Mouse (Mus musculus): Measurements from ENCODE around the gene Gamt. TPM values are rescaled to one million over a fixed set of nuclear protein-coding genes. Genes with fewer than 3 reads are reported as not detected.

Gene Gamt
- polyA plus RNA-seq, 1 experiment from 2014 or later, result 58.4 TPM

GRCm38 (mm10) chr10:80264341-80265148 is 3.7 kb upstream of the Gamt start:
- no peaks in the 10 kb centered on the region for H3K27me3 ChIP-seq
- ATAC-seq (ENCODE audit: low FRiP score, low read depth), result peak; percentile 46
- peaks cover 63% of the 10 kb centered on the region for H3K4me1 ChIP-seq
- peak overlapping the region; percentile 87 for H3K4me2 ChIP-seq (replicated peaks)
- WGBS, result 1% methylated on average over 80 of the region's 81 CpGs
- peak overlapping the region; percentile 98 for H3K9ac ChIP-seq
- H3K27ac ChIP-seq, result peak overlapping the region; percentile 67; the same call in 1 of the 2 replicates
- H3K9me3 ChIP-seq, result no peaks in the 10 kb centered on the region
- peaks cover 20% of the 10 kb centered on the region for H3K36me3 ChIP-seq
- peak overlapping the region; percentile 94 for H3K4me3 ChIP-seq

DNA sequence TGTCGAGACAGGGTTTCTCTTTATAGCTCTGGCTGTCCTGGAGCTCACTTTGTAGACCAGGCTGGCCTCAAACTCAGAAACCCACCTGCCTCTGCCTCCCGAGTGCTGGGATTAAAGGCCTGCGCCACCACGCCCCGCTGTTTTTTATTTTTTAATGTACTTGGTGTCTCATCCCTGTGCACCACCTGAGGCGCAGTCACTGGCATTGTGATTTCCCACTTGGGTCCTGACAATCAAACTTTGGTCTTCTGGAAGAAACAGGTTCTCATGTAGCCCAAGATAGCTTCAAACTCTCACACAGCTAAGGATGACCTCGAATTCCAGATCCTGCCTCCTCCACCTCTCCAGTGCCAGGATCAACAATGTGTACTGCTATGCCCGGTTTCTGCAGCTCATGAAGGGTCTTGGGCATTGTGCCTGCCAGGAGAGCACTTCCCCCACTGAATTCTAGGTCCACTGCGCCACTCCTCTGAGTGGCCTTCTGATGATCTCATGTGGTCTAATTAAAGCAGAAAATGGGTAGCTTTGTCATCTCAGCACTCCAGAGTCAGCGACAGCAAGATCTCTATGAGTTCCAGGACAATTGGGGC is 2.1 kb upstream of the Gamt start:
- no peak overlapping the region for H3K27ac ChIP-seq
- H3K4me2 ChIP-seq (replicated peaks), result no peak overlapping the region
- no peak overlapping the region for H3K9ac ChIP-seq
- peaks cover 25% of the 10 kb centered on the region for H3K36me3 ChIP-seq
- H3K4me1 ChIP-seq, result peaks cover 55% of the 10 kb centered on the region
- 96% methylated on average over 10 of the region's 10 CpGs for WGBS
- no peak for ATAC-seq (ENCODE audit: low FRiP score, low read depth)
- no peak overlapping the region for H3K4me3 ChIP-seq
- no peaks in the 10 kb centered on the region for H3K27me3 ChIP-seq
- no peaks in the 10 kb centered on the region for H3K9me3 ChIP-seq

- Histone ChIP-seq H3K4me3 (peak overlapping the region; percentile 55), H3K9me3 (no peaks in the 10 kb centered on the region), H3K9ac (peak overlapping the region; percentile 43; the same call in 1 of the 2 replicates), H3K4me1 (peaks cover 48% of the 10 kb centered on the region), H3K27ac (peak overlapping the region; percentile 97), H3K36me3 (peaks cover 23% of the 10 kb centered on the region), H3K4me2 (replicated peaks) (peak overlapping the region; percentile 93), H3K27me3 (no peaks in the 10 kb centered on the region)
- no peak for ATAC-seq (ENCODE audit: low FRiP score, low read depth)
- 78% methylated on average over 12 of the region's 12 CpGs for WGBS
Observed at GRCm38 (mm10) chr10:80262169-80262568, 1.4 kb upstream of the Gamt start.

DNA sequence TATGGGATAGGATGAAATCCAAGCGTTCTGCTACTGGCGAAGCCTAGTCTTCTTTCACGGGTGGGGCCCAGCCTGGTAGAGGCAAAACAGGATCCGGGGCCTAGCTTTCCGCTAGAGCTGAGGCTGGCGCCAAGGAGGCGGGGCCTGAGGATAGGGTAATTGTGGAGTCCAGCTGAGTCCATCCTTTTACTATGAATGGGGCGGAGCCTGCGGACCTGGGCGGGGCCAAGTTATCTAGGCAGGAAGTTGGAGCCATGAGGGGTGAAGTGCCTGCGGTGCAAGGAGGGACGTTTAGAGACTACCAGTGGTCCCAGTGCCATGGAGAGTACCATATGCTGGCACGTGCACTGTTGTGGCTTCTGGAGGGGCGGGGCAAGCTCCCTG is 765 bp upstream of the Gamt start:
- H3K27me3 ChIP-seq, result no peaks in the 10 kb centered on the region
- H3K4me1 ChIP-seq, result peaks cover 42% of the 10 kb centered on the region
- WGBS, result under 1% methylated on average over 14 of the region's 14 CpGs
- H3K27ac ChIP-seq, result peak overlapping the region; percentile 97
- H3K9ac ChIP-seq, result peak overlapping the region; percentile 58
- peaks cover 27% of the 10 kb centered on the region for H3K36me3 ChIP-seq
- peak overlapping the region; percentile 55 for H3K4me3 ChIP-seq
- peak; percentile 41 for ATAC-seq (ENCODE audit: low FRiP score, low read depth)
- H3K9me3 ChIP-seq, result no peaks in the 10 kb centered on the region
- H3K4me2 ChIP-seq (replicated peaks), result peak overlapping the region; percentile 93

- WGBS, result 7% methylated on average over 19 of the region's 19 CpGs
- peak overlapping the region; percentile 93 for H3K4me2 ChIP-seq (replicated peaks)
- H3K9ac ChIP-seq, result peak overlapping the region; percentile 75
- no peaks in the 10 kb centered on the region for H3K9me3 ChIP-seq
- H3K27ac ChIP-seq, result peak overlapping the region; percentile 97
- H3K36me3 ChIP-seq, result peaks cover 43% of the 10 kb centered on the region
- ATAC-seq (ENCODE audit: low FRiP score, low read depth), result no peak
- peaks cover 31% of the 10 kb centered on the region for H3K4me1 ChIP-seq
- peak overlapping the region; percentile 55 for H3K4me3 ChIP-seq
- no peaks in the 10 kb centered on the region for H3K27me3 ChIP-seq
Observed at GRCm38 (mm10) chr10:80259861-80260641, 761 bp downstream of the Gamt start.

DNA sequence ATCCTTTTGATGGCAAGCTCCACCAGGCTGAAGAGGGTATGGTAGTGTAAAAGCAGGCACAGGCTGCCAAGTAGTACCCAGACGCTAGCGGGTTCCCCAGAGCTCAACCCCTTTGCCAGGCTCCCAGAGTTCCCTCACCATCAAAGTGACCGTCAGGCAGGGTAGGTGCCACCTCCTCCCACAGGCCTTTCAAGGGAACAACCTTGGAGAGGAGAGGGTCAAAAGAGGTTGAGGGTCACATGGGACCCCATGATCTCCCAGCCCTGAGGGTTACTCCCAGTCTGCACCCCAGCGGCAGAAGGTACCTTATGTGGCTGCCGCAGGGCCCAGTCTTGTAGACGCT is 1.4 kb downstream of the Gamt start:
- H3K36me3 ChIP-seq, result peaks cover 49% of the 10 kb centered on the region
- H3K9ac ChIP-seq, result peak overlapping the region; percentile 75
- 84% methylated on average over 6 of the region's 6 CpGs for WGBS
- no peak overlapping the region for H3K27ac ChIP-seq
- H3K4me1 ChIP-seq, result peaks cover 31% of the 10 kb centered on the region
- H3K27me3 ChIP-seq, result no peaks in the 10 kb centered on the region
- peak overlapping the region; percentile 93 for H3K4me2 ChIP-seq (replicated peaks)
- H3K4me3 ChIP-seq, result peak overlapping the region; percentile 55
- no peak for ATAC-seq (ENCODE audit: low FRiP score, low read depth)
- no peaks in the 10 kb centered on the region for H3K9me3 ChIP-seq

GRCm38 (mm10) chr10:80258752-80259462 is 1.9 kb downstream of the Gamt start:
- Histone ChIP-seq H3K9me3 (no peaks in the 10 kb centered on the region), H3K36me3 (peaks cover 54% of the 10 kb centered on the region), H3K27ac (no peak overlapping the region), H3K27me3 (no peaks in the 10 kb centered on the region), H3K4me3 (peak overlapping the region; percentile 55; the same call in 1 of the 2 replicates), H3K4me2 (replicated peaks) (peak overlapping the region; percentile 93), H3K4me1 (peaks cover 31% of the 10 kb centered on the region), H3K9ac (peak overlapping the region; percentile 75)
- ATAC-seq (ENCODE audit: low FRiP score, low read depth), result no peak
- WGBS, result 90% methylated on average over 14 of the region's 14 CpGs

- Histone ChIP-seq H3K9me3 (no peaks in the 10 kb centered on the region), H3K4me1 (peaks cover 31% of the 10 kb centered on the region), H3K4me2 (replicated peaks) (no peak overlapping the region), H3K9ac (no peak overlapping the region), H3K27ac (no peak overlapping the region), H3K36me3 (peaks cover 64% of the 10 kb centered on the region), H3K4me3 (no peak overlapping the region), H3K27me3 (no peaks in the 10 kb centered on the region)
- WGBS, result 74% methylated on average over 2 of the region's 2 CpGs
- no peak for ATAC-seq (ENCODE audit: low FRiP score, low read depth)
Observed at GRCm38 (mm10) chr10:80257936-80258335, 2.9 kb downstream of the Gamt start.

- WGBS, result 90% methylated on average over 5 of the region's 5 CpGs
- Histone ChIP-seq H3K9ac (no peak overlapping the region; the same call in 1 of the 2 replicates), H3K4me1 (peaks cover 19% of the 10 kb centered on the region), H3K27ac (no peak overlapping the region), H3K36me3 (peaks cover 73% of the 10 kb centered on the region), H3K9me3 (no peaks in the 10 kb centered on the region), H3K4me2 (replicated peaks) (no peak overlapping the region), H3K27me3 (no peaks in the 10 kb centered on the region), H3K4me3 (no peak overlapping the region)
- ATAC-seq (ENCODE audit: low FRiP score, low read depth), result no peak
Observed at GRCm38 (mm10) chr10:80255881-80256535, 4.8 kb downstream of the Gamt start.

- H3K36me3 ChIP-seq, result peaks cover 73% of the 10 kb centered on the region
Observed at GRCm38 (mm10) chr10:80254331-80255297, 6.2 kb downstream of the Gamt start.

More at GRCm38 (mm10) chr10:80254331-80255297, 6.2 kb downstream of the Gamt start:
- H3K27ac ChIP-seq, result no peak overlapping the region
- ATAC-seq (ENCODE audit: low FRiP score, low read depth), result no peak
- H3K4me3 ChIP-seq, result no peak overlapping the region
- no peaks in the 10 kb centered on the region for H3K27me3 ChIP-seq
- H3K4me2 ChIP-seq (replicated peaks), result no peak overlapping the region
- no peaks in the 10 kb centered on the region for H3K9me3 ChIP-seq
- peaks cover 17% of the 10 kb centered on the region for H3K4me1 ChIP-seq
- no peak overlapping the region for H3K9ac ChIP-seq
- WGBS, result 95% methylated on average over 26 of the region's 26 CpGs
